Comparison of ENCODE assay signal across 8 mouse cellular contexts in genomic region chr5:114443566-114444367, GRCm38 (mm10). TPM values are rescaled to one million over a fixed set of nuclear protein-coding genes. Genes with fewer than 3 reads are reported as not detected.
DNase-seq lines count a peak whose midpoint lies in the region; ATAC-seq and TF ChIP-seq lines count a peak whose summit lies in the region.

Mmab (minus strand) TSS chr5:114444060.
Mvk (plus strand) TSS chr5:114444269.

- H3K36me3 ChIP-seq in megakaryocyte, embryonic 14.5 days (replicated peaks; ENCODE audit: low read length): peaks cover 51% of the 10 kb centered on the region

- peak within 1 kb of the TSS; percentile 92 for H3K27ac ChIP-seq in cortical plate, adult 2 months (ENCODE audit: insufficient read depth, low read length)

- H3K9me3 ChIP-seq in megakaryocyte, embryonic 14.5 days: no peaks in the 10 kb centered on the region

- peak; percentile 98 for DNase-seq in gastrocnemius, adult 8-10 months (ENCODE audit: low spot score in 2 of 2)
- DNase-seq in hindlimb bud, embryonic 11.5 days (ENCODE audit: extremely low spot score, low read depth, low spot score): peak; percentile 94
- peak; percentile 98 to 99 for DNase-seq in left cerebral cortex, adult 8-10 months (ENCODE audit: low spot score in 2 of 2)
- peak; percentile 99 for DNase-seq in right cerebral cortex, postnatal 10 days (ENCODE audit: low spot score in 2 of 2)
- peak; percentile 96 for DNase-seq in urinary bladder, postnatal 25 days (ENCODE audit: low spot score)

- H3K4me1 ChIP-seq in cortical plate, adult 2 months (ENCODE audit: control insufficient read depth, insufficient read depth, low read length): peaks cover 2% of the 10 kb centered on the region; the same call in 1 of the 2 replicates
- peaks cover 29% of the 10 kb centered on the region for H3K4me1 ChIP-seq in megakaryocyte, embryonic 14.5 days

- no peaks in the 10 kb centered on the region for H3K27me3 ChIP-seq in megakaryocyte, embryonic 14.5 days (replicated peaks)

- TF ChIP-seq CTCF in cortical plate, adult 2 months (IDR thresholded peaks at IDR 0.05; ENCODE audit: extremely low read depth, insufficient read depth, low read length): no peak

- peak within 1 kb of the TSS; percentile 86 for H3K4me3 ChIP-seq in cortical plate, adult 2 months (ENCODE audit: insufficient read depth, low read length)
- peak within 1 kb of the TSS; percentile 90 for H3K4me3 ChIP-seq in megakaryocyte, embryonic 14.5 days (replicated peaks)

- peak; percentile 44; the same call in 1 of the 2 replicates for TF ChIP-seq POLR2A in cortical plate, adult 2 months (IDR thresholded peaks at IDR 0.05; ENCODE audit: extremely low read depth, insufficient read depth, low read length)

- peak; percentile 96 for ATAC-seq in activated CD4-positive, CD25-positive, alpha-beta regulatory T cell, adult 4 months

RNA-seq across cellular contexts. Expression of gene Mmab, which starts in this region (rescaled TPM):
- polyA plus RNA-seq in activated CD4-positive, CD25-positive, alpha-beta regulatory T cell, adult 4 months (2017; shearing (Covaris generic)): 1 to 10 TPM; 4.0 to 5.3 TPM
- 26.4 and 26.9 TPM in 2 replicates for polyA plus RNA-seq in cortical plate, adult 2 months (2012; rRNA removed)
- 10 to 100 TPM; 18.3 to 21.1 (median 19.5) TPM for total RNA-seq in gastrocnemius, adult 8-10 months (2022)
- 10 to 100 TPM; 19.0 to 21.0 (median 19.7) TPM for total RNA-seq in left cerebral cortex, adult 8-10 months (2022)
- 16.0 and 19.4 TPM in 2 replicates for polyA plus RNA-seq in megakaryocyte, embryonic 14.5 days (2012; ENCODE audit: insufficient read depth, low replicate concordance)

RNA-seq across cellular contexts. Expression of gene Mvk, which starts in this region (rescaled TPM):
- polyA plus RNA-seq in activated CD4-positive, CD25-positive, alpha-beta regulatory T cell, adult 4 months (2017; shearing (Covaris generic)): 10 to 100 TPM; 14.7 to 18.0 TPM
- polyA plus RNA-seq in cortical plate, adult 2 months (2012; rRNA removed): 36.5 and 39.5 TPM in 2 replicates
- total RNA-seq in gastrocnemius, adult 8-10 months (2022): 10 to 100 TPM in 3 of 4 experiments, 1 to 10 TPM in 1; 9.9 to 11.0 (median 10.4) TPM
- total RNA-seq in left cerebral cortex, adult 8-10 months (2022): 10 to 100 TPM; 26.6 to 33.4 (median 29.9) TPM
- 131 and 255 TPM in 2 replicates for polyA plus RNA-seq in megakaryocyte, embryonic 14.5 days (2012; ENCODE audit: insufficient read depth, low replicate concordance)

Comparison
In these comparisons a context has a peak if more than half of its experiments do, and no peak if none do; other contexts are left out.
1. Peak in every context shown above with its lines: DNase-seq, ATAC-seq, H3K4me3 ChIP-seq and H3K27ac ChIP-seq.